Mouse (Mus musculus): ENCODE measurements around the gene Aif1. TPM values are rescaled to one million over a fixed set of nuclear protein-coding genes. Genes with fewer than 3 reads are reported as not detected.

Gene Aif1
- 7.7 and 8.2 TPM in 2 replicates for polyA plus RNA-seq (2016; fragmentation: Nextera tagmentation; extraction: Ambion mirVana)

- 23% methylated on average over 2 of the region's 2 CpGs for WGBS
- no peak within 1 kb of the TSS for H3K4me3 ChIP-seq
- no peak for ATAC-seq (ENCODE audit: low FRiP score, low read depth)
These were observed at the start of gene Aif1 for GRCm38 (mm10) chr17:35175968-35176367. Gene Aif1 (minus strand): TSS chr17:35176068.

GRCm38 (mm10) chr17:35225456-35225855, 49.6 kb upstream of the Aif1 start:
- H3K4me2 ChIP-seq (replicated peaks) = no peak overlapping the region
- WGBS = 94% methylated on average over 5 of the region's 5 CpGs
- H3K9ac ChIP-seq (replicated peaks) = no peak overlapping the region
- no peaks in the 10 kb centered on the region for H3K27me3 ChIP-seq
- H3K4me3 ChIP-seq = no peak overlapping the region
- H3K9me3 ChIP-seq = no peaks in the 10 kb centered on the region
- peaks cover 54% of the 10 kb centered on the region for H3K36me3 ChIP-seq
- no peak overlapping the region for H3K27ac ChIP-seq (replicated peaks)
- H3K4me1 ChIP-seq = no peaks in the 10 kb centered on the region
- no peak for ATAC-seq (ENCODE audit: low FRiP score, low read depth)

More at GRCm38 (mm10) chr17:35175968-35176367, at the start of gene Aif1:
- Histone ChIP-seq H3K27ac (replicated peaks) (no peak within 1 kb of the TSS), H3K36me3 (no peaks in the 10 kb centered on the region), H3K4me2 (replicated peaks) (no peak within 1 kb of the TSS), H3K9me3 (no peaks in the 10 kb centered on the region), H3K27me3 (no peaks in the 10 kb centered on the region), H3K9ac (replicated peaks) (no peak within 1 kb of the TSS), H3K4me1 (no peaks in the 10 kb centered on the region)

GRCm38 (mm10) chr17:35224641-35225040, 48.8 kb upstream of the Aif1 start:
- H3K36me3 ChIP-seq = peaks cover 56% of the 10 kb centered on the region
- 95% methylated on average over 4 of the region's 4 CpGs for WGBS
- H3K27me3 ChIP-seq = no peaks in the 10 kb centered on the region
- no peaks in the 10 kb centered on the region for H3K4me1 ChIP-seq
- H3K4me3 ChIP-seq = no peak overlapping the region
- H3K9ac ChIP-seq (replicated peaks) = no peak overlapping the region
- no peak for ATAC-seq (ENCODE audit: low FRiP score, low read depth)
- H3K27ac ChIP-seq (replicated peaks) = no peak overlapping the region
- H3K9me3 ChIP-seq = no peaks in the 10 kb centered on the region
- H3K4me2 ChIP-seq (replicated peaks) = no peak overlapping the region

- H3K36me3 ChIP-seq = peaks cover 43% of the 10 kb centered on the region
- ATAC-seq (ENCODE audit: low FRiP score, low read depth) = no peak
- H3K9ac ChIP-seq (replicated peaks) = no peak overlapping the region
- no peaks in the 10 kb centered on the region for H3K4me1 ChIP-seq
- H3K27me3 ChIP-seq = no peaks in the 10 kb centered on the region
- WGBS = 82% methylated on average over 6 of the region's 6 CpGs
- H3K9me3 ChIP-seq = no peaks in the 10 kb centered on the region
- no peak overlapping the region for H3K4me2 ChIP-seq (replicated peaks)
- H3K27ac ChIP-seq (replicated peaks) = no peak overlapping the region
- no peak overlapping the region for H3K4me3 ChIP-seq
These were observed 46.4 kb upstream of the Aif1 start for GRCm38 (mm10) chr17:35222299-35222698.

GRCm38 (mm10) chr17:35220156-35220952, 44.5 kb upstream of the Aif1 start, which contains the start of gene Gm16181:
Gene Gm16181 (plus strand): TSS chr17:35220834.
- ATAC-seq (ENCODE audit: low FRiP score, low read depth) = no peak
- Histone ChIP-seq H3K27ac (replicated peaks) (peak within 1 kb of the TSS; percentile 7; the same call in 1 of the 2 replicates), H3K4me3 (no peak within 1 kb of the TSS), H3K4me2 (replicated peaks) (no peak within 1 kb of the TSS), H3K4me1 (no peaks in the 10 kb centered on the region), H3K36me3 (peaks cover 35% of the 10 kb centered on the region), H3K9me3 (no peaks in the 10 kb centered on the region), H3K9ac (replicated peaks) (no peak within 1 kb of the TSS), H3K27me3 (no peaks in the 10 kb centered on the region)
- WGBS = 77% methylated on average over 28 of the region's 28 CpGs

GRCm38 (mm10) chr17:35219601-35220041, 43.8 kb upstream of the Aif1 start:
- H3K9ac ChIP-seq (replicated peaks) = no peak overlapping the region
- no peaks in the 10 kb centered on the region for H3K27me3 ChIP-seq
- no peak overlapping the region for H3K27ac ChIP-seq (replicated peaks)
- no peak overlapping the region for H3K4me3 ChIP-seq
- no peak overlapping the region for H3K4me2 ChIP-seq (replicated peaks)
- 89% methylated on average over 6 of the region's 6 CpGs for WGBS
- H3K4me1 ChIP-seq = no peaks in the 10 kb centered on the region
- H3K36me3 ChIP-seq = peaks cover 30% of the 10 kb centered on the region
- ATAC-seq (ENCODE audit: low FRiP score, low read depth) = no peak
- H3K9me3 ChIP-seq = no peaks in the 10 kb centered on the region

GRCm38 (mm10) chr17:35218516-35219193, 42.8 kb upstream of the Aif1 start:
- no peak overlapping the region for H3K4me3 ChIP-seq
- no peak overlapping the region for H3K9ac ChIP-seq (replicated peaks)
- no peaks in the 10 kb centered on the region for H3K27me3 ChIP-seq
- no peak for ATAC-seq (ENCODE audit: low FRiP score, low read depth)
- no peak overlapping the region for H3K4me2 ChIP-seq (replicated peaks)
- peaks cover 27% of the 10 kb centered on the region for H3K36me3 ChIP-seq
- H3K4me1 ChIP-seq = no peaks in the 10 kb centered on the region
- H3K9me3 ChIP-seq = no peaks in the 10 kb centered on the region
- 85% methylated on average over 18 of the region's 18 CpGs for WGBS
- no peak overlapping the region for H3K27ac ChIP-seq (replicated peaks)

GRCm38 (mm10) chr17:35213071-35213470, 37.2 kb upstream of the Aif1 start:
- Histone ChIP-seq H3K4me2 (replicated peaks) (no peak overlapping the region), H3K4me3 (no peak overlapping the region), H3K27me3 (no peaks in the 10 kb centered on the region), H3K27ac (replicated peaks) (no peak overlapping the region), H3K36me3 (no peaks in the 10 kb centered on the region), H3K9ac (replicated peaks) (no peak overlapping the region), H3K9me3 (no peaks in the 10 kb centered on the region), H3K4me1 (no peaks in the 10 kb centered on the region)
- ATAC-seq (ENCODE audit: low FRiP score, low read depth) = no peak
- WGBS = 90% methylated on average over 5 of the region's 5 CpGs

GRCm38 (mm10) chr17:35210593-35210992, 34.7 kb upstream of the Aif1 start:
- 81% methylated on average over 3 of the region's 3 CpGs for WGBS
- Histone ChIP-seq H3K36me3 (no peaks in the 10 kb centered on the region), H3K4me1 (no peaks in the 10 kb centered on the region), H3K4me2 (replicated peaks) (no peak overlapping the region), H3K9me3 (no peaks in the 10 kb centered on the region), H3K9ac (replicated peaks) (no peak overlapping the region), H3K27ac (replicated peaks) (no peak overlapping the region), H3K27me3 (no peaks in the 10 kb centered on the region), H3K4me3 (no peak overlapping the region)
- ATAC-seq (ENCODE audit: low FRiP score, low read depth) = no peak

GRCm38 (mm10) chr17:35209785-35210535, 34.1 kb upstream of the Aif1 start:
- no peak overlapping the region for H3K27ac ChIP-seq (replicated peaks)
- 0 out of 2 replicates have a peak, but pooled peaks cover 2% of the 10 kb centered on the region for H3K4me1 ChIP-seq
- WGBS = 68% methylated on average over 12 of the region's 12 CpGs
- H3K4me3 ChIP-seq = no peak overlapping the region
- no peak overlapping the region for H3K9ac ChIP-seq (replicated peaks)
- no peaks in the 10 kb centered on the region for H3K36me3 ChIP-seq
- ATAC-seq (ENCODE audit: low FRiP score, low read depth) = no peak
- no peaks in the 10 kb centered on the region for H3K9me3 ChIP-seq
- H3K4me2 ChIP-seq (replicated peaks) = no peak overlapping the region
- peaks cover 5% of the 10 kb centered on the region; the same call in 1 of the 2 replicates for H3K27me3 ChIP-seq

GRCm38 (mm10) chr17:35205380-35205769, 29.5 kb upstream of the Aif1 start:
- Histone ChIP-seq H3K4me2 (replicated peaks) (no peak overlapping the region), H3K4me3 (no peak overlapping the region), H3K9ac (replicated peaks) (no peak overlapping the region), H3K27me3 (peaks cover 50% of the 10 kb centered on the region), H3K27ac (replicated peaks) (no peak overlapping the region), H3K36me3 (no peaks in the 10 kb centered on the region), H3K9me3 (no peaks in the 10 kb centered on the region), H3K4me1 (0 out of 2 replicates have a peak, but pooled peaks cover 2% of the 10 kb centered on the region)
- ATAC-seq (ENCODE audit: low FRiP score, low read depth) = no peak
- 70% methylated on average over 10 of the region's 10 CpGs for WGBS
